Mouse (Mus musculus): ENCODE measurements around the gene Marc2.

Gene Marc2

GRCm38 (mm10) chr1:184846092-184846750 is at the start of gene Marc2:
Gene Marc2, minus strand, starts transcription at chr1:184846451.
- DNase-seq: no peak

GRCm38 (mm10) chr1:184891998-184892397 is 45.7 kb upstream of the Marc2 start:
- peak; percentile 25 for DNase-seq

GRCm38 (mm10) chr1:184889454-184889853 is 43.2 kb upstream of the Marc2 start:
- no peak for DNase-seq

- no peak for DNase-seq
Measured at GRCm38 (mm10) chr1:184886160-184886559, 39.9 kb upstream of the Marc2 start.

GRCm38 (mm10) chr1:184882281-184883268 is 36.3 kb upstream of the Marc2 start, which contains the start of gene C130074G19Rik:
Gene C130074G19Rik, minus strand, starts transcription at chr1:184883218.
- DNase-seq: peak; percentile 89

- DNase-seq: no peak
Measured at GRCm38 (mm10) chr1:184881861-184882260, 35.6 kb upstream of the Marc2 start.

- DNase-seq: no peak
Measured at GRCm38 (mm10) chr1:184881211-184881610, 35.0 kb upstream of the Marc2 start.

GRCm38 (mm10) chr1:184878860-184879259 is 32.6 kb upstream of the Marc2 start:
- no peak for DNase-seq

- DNase-seq: no peak
Measured at GRCm38 (mm10) chr1:184877306-184877705, 31.1 kb upstream of the Marc2 start.

- DNase-seq: no peak
Measured at GRCm38 (mm10) chr1:184873910-184874309, 27.7 kb upstream of the Marc2 start.

GRCm38 (mm10) chr1:184872069-184872819 is 26.0 kb upstream of the Marc2 start:
- DNase-seq: no peak

GRCm38 (mm10) chr1:184871506-184871905 is 25.3 kb upstream of the Marc2 start:
- peak; percentile 46 for DNase-seq

- peak; percentile 61 for DNase-seq
Measured at GRCm38 (mm10) chr1:184870646-184871385, 24.6 kb upstream of the Marc2 start.

- DNase-seq: peak; percentile 83
Measured at GRCm38 (mm10) chr1:184869939-184870565, 23.8 kb upstream of the Marc2 start.

GRCm38 (mm10) chr1:184867640-184868120 is 21.4 kb upstream of the Marc2 start:
- no peak for DNase-seq

GRCm38 (mm10) chr1:184864381-184864801 is 18.1 kb upstream of the Marc2 start:
- peak; percentile 68 for DNase-seq

GRCm38 (mm10) chr1:184862636-184863035 is 16.4 kb upstream of the Marc2 start:
- DNase-seq: no peak

- no peak for DNase-seq
Measured at GRCm38 (mm10) chr1:184861551-184861950, 15.3 kb upstream of the Marc2 start.

GRCm38 (mm10) chr1:184860276-184860675 is 14.0 kb upstream of the Marc2 start:
- peak; percentile 75 for DNase-seq

GRCm38 (mm10) chr1:184858253-184858652 is 12.0 kb upstream of the Marc2 start:
- DNase-seq: peak; percentile 77

- DNase-seq: no peak
Measured at GRCm38 (mm10) chr1:184857216-184857615, 11.0 kb upstream of the Marc2 start.

All from lung, postnatal 36 days (tissue).